Mouse (Mus musculus): ENCODE results near the gene S1pr2. TPM values are rescaled to one million over a fixed set of nuclear protein-coding genes. Genes with fewer than 3 reads are reported as not detected.

S1pr2 gene
- total RNA-seq, 2 experiments from 2014 or later: 1.5 to 1.6 TPM

DNA sequence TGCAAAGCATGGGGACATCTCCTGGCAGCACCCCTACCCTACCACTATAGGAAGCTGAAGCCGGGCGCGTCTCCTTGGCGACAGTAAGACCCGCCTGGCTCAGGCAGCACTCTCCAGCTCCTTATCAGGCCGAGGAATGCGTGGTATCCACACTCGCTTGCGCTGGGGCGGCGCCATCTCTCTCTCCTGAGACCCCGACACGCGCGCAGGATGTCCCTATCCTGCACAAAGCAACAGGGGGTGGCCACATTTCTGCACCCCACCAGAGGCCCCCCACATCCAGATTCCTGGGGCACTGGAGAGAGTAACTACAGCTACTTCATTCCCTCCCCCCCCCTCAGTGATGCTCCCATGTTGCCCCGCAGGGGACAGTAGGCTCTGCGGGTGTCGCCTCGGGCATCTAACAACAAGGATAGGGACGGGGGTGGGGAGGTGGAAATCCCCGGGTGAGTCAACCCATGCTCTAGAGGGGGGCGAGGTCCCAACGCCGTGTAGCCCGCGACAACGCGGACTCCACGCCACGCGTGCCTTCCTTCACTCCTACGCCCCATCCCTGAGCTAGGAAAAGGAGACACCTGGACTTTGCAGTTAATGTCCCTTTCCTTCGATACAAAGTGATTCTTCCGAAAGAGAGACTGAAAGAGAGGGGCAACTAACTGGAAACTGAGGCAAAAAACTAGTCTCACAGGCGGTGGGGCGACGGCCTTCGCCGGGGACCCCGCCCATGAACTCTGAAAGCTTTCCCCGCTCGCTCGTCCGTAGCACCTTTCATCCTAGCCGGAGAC is 958 bp downstream of the S1pr2 start:
- intact Hi-C loops (cut with DNase I): no loop called here
- peak in 1 of 2 experiments; percentile 60 for DNase-seq (ENCODE audit: extremely low spot score in 1 of 2, low spot score in 2 of 2)

DNA sequence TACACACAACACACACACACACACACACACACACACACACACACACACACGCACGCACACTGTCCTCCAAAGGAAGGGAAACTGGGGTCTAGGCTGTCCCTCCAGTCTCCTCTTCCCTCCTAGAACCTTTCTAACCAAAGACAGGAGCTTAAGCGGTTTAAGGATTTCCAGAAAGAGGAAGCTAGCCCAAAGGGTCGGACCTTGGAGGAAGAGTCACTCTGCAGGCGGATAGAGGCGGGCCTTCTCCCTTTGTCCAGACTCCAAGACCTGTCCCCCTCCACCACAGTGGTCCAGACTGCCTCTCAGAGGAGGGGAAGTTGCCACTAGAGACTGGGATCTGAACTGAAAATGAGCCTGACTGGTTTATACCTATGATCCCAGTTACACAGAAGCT is 2.9 kb downstream of the S1pr2 start:
- DNase-seq (ENCODE audit: extremely low spot score in 1 of 2, low spot score in 2 of 2): peak in 1 of 2 experiments; percentile 50
- intact Hi-C loops (cut with DNase I): no loop called here

DNA sequence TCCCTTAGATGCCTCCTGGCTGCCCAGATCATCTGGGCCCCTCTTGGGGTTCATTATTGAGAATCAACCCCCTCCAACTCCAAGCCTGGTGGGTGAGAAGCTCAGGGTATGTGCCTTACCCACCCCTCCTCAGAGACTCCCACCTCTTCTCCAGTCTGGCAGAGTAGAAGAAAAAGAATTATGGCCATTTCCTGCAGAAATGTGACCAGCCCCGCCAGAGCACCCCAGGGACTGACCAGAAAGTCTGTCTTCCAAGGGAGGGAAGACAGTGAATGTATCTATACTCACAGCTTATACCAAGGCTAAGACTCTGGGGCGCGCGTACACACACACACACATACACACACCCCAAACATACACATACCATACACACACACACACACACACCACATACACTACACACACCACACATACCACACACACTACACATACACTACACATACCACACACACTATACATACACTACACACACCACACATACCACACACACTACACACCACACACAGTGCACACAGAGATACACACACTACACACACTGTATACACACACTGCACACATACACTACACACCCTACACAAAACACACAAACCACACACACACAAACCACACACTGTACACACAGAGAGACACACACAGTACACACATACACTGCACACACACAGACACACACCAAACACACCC is 3.4 kb downstream of the S1pr2 start:
- intact Hi-C loops (cut with DNase I): no loop called here
- no peak for DNase-seq (ENCODE audit: extremely low spot score in 1 of 2, low spot score in 2 of 2)

DNA sequence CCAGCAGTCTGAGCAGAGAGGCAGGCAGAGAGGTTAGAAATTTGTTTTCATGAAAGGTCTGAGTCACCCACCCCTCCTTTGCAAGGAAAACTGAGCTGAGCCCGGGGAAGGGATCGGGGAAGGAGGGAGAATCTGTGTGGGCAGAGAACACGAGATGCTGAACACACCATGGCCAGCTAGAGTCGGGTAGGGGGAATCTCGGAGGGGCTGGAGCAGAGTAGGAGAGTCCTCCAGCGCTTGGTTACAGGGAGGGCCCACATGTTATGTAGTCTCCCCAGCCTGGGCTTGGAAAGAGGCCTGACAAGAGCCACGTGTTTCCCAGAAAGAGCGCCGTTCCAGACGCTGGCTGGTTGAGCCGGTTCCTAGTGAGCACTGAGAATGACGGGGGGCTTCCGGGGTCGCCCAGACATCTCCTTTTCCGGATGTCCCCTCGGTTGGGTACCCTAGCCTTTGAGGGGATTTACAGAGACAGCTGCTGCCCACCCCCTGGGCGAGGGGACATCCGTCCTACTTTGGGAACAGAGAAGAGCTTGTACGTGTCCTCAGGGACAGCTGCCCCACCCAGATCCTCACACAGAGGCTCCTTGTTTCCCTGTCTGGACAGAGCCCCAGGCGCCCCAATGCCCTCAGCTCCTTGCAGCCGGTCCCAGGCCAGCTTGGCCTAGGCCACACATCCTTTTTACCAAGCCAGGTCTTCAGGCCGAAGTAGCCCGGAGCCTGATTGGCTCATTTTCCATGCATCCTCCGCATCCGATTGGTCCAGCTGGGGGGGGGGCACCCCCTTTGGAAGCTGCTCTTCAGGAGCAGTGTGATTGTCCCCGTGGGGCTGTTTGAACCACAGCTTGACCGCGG is 4.2 kb downstream of the S1pr2 start:
- intact Hi-C loops (cut with DNase I): no loop called here
- peak; percentile 59 to 67 for DNase-seq (ENCODE audit: extremely low spot score in 1 of 2, low spot score in 2 of 2)

DNA sequence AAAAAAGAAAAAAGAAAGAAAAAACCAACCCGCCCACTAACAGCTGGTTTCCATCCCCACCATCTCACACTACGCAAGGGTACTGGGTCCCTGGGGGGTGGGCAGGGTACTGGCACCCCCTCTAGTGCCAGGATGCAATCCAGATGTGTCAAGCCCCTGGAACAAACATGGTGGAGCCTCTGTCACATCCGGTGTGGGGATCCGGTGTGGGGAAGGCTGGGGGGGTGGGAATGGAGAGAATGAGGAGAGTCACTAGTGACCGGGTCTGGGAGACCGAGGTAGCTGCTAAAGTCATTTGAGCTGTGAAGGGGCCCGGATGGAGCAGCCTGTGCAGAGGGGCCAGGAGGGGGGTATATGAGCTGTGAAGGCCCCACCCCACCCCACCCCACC is 4.8 kb downstream of the S1pr2 start:
- no peak for DNase-seq (ENCODE audit: extremely low spot score in 1 of 2, low spot score in 2 of 2)
- intact Hi-C loops (cut with DNase I): no loop called here

DNA sequence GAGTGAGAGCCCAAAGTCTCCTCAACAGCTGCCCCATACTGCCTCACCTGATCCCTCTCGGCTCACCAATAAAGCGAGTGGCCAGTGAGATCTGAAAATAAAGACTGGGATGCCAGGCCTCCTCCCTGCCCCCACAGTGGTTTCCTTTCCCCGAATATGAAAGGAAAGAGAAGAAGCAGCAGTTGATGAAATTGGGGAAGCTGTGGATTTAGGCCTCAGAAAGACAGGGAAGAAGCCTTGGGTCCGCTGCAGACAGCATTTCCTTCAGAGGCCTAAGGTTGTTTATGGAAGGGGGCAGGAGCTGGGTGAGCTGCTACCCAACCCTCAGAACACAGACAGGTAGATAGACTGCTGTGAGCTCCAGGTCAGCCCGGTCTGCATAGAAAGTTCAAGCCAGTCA is 9.8 kb downstream of the S1pr2 start:
- no peak for DNase-seq (ENCODE audit: extremely low spot score in 1 of 2, low spot score in 2 of 2)
- intact Hi-C loops (cut with DNase I): no loop called here

DNA sequence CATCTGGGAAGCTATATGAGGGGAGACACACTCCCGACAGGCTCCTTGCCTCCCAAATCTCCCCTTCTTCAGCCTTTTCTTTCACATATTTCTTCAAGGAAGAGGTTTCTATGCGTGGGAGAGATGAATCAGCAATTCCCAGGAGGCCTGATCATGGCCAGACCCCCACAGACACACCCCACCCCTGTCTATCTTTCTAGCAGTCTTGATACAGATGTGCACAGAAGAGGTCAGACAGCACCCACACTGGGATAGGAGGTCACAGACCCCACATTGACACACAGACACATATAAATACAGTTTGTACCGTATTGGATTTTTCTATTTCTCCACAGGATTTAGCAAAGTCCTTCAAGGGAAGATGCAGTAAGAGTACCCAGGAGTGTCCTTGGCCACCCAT is 10.6 kb downstream of the S1pr2 start:
- DNase-seq (ENCODE audit: extremely low spot score in 1 of 2, low spot score in 2 of 2): no peak
- intact Hi-C loops (cut with DNase I): no loop called here

DNA sequence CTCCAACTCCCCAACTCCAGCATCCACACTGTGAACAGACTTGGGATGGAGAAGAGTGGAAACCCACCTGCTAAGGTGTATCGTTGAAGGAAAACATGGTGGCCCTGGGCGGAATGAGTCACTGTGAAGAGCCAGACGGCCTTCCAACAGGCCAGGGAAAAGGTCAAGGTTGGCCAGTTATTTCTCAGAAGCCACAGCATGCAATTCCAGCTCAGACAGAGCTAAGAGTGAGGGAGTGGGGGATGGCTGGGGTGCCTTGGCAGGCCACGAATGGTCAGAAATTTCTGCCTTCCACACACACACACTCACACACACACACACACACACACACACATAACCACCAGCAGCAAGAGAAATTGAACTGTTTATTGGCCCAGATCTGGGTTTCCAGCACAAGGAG is 11.0 kb downstream of the S1pr2 start:
- intact Hi-C loops (cut with DNase I): no loop called here
- no peak for DNase-seq (ENCODE audit: extremely low spot score in 1 of 2, low spot score in 2 of 2)

DNA sequence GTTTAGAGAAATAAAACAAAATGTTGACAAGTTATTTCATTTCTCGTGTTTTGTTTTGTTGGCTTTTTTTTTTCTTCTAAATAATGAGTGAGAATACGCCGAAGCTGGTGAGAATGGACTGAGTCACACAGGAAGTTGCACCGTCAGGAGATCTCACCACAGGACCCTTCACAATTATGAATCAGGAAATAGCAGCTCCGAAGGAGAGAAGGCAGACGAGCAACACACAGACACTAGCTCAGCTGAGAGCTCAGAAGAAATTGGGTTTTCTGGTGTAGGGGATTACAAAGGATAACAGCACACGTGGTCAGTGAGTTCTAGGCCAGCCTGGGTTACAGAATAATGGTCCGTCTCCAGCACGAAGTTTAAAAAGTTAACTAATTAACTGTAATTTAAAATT is 15.0 kb downstream of the S1pr2 start:
- DNase-seq (ENCODE audit: extremely low spot score in 1 of 2, low spot score in 2 of 2): no peak
- intact Hi-C loops (cut with DNase I): no loop called here

DNA sequence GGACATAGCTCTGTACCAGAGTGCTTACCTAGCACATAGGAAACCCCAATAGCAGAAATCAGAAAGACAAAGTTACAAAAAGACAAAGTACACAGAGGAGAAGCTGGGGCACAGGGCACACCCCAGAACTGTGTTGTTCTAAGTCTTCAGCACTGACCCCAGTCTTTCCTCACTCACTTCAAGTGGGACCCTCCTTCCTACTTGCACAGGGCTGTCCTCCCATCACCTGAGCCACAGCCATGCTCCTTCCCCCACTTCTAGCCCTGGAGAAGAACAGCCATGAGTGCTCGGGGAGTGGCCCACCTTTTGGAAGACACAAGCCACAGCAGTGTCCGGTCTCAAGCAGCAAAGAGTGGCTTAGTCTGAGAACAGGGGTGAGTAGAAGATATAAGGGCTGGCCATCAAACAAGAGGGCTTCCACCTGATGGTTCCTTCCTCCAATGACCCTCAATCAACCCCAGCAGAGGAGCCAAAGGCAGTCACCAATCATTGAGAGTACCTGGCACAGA is 17.1 kb downstream of the S1pr2 start, which contains the start of gene Dnmt1:
Gene Dnmt1, minus strand, starts transcription at position 459 of the 509 bp plus-strand sequence.
- DNase-seq (ENCODE audit: extremely low spot score in 1 of 2, low spot score in 2 of 2): no peak
- intact Hi-C loops (cut with DNase I): no loop called here

DNA sequence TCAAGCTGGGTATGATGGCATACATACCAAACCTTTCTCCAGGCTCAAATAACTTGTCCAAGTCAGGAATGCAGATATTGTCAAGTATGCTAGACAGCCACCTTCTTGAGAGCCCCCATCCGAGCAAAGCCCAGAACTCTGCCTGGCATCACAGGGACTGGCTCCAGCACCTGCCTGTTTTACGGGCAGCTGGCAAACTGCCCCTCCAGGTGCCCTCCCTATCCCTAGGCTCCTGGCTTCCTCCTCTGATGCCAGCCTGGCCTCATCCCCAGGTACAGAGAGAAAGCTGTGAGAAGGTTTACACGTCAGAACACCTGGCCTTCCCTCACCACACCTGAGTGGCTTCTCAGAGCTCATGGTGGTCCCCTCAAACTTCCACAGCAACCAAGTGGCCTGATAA is 19.6 kb downstream of the S1pr2 start:
- intact Hi-C loops (cut with DNase I): no loop called here
- DNase-seq (ENCODE audit: extremely low spot score in 1 of 2, low spot score in 2 of 2): no peak

DNA sequence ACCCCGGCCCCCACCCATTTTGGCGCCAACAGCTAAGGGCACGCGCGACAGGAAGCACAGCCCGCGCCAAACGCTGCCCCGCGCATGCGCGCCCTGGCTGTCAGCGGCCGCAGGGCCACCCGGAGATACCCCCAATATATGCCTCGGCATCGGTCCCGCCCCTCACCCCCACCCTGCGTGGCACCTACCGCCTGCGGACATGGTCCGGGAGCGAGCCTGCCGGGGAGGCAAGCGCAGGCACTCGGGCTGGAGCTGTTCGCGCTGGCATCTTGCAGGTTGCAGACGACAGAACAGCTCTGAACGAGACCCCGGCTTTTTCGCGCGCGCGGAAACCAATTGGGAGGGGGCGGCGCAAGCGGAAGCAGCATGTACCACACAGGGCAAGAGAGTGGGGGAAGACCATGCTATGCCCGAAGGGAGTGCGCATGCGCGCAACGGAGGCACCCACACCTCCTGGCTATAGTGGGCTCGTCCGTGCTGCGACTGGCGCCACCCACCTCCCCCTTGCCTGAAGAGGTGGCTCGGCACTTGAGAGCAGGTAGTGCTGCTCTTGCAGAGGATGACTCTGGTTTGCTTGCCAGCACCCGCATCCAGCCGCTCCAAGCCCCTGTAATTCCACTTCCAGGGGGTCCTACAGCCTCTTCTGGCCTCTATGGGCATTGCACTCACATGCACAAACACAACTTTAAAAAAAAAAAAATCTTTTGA is 23.9 kb downstream of the S1pr2 start:
- intact Hi-C loops (cut with DNase I): loop anchor here (5.0 kb wide), 1 partner anchor 50 kb away; the partner anchor contains the start of gene Mrpl4
- DNase-seq (ENCODE audit: extremely low spot score in 1 of 2, low spot score in 2 of 2): peak; percentile 97 to 98

DNA sequence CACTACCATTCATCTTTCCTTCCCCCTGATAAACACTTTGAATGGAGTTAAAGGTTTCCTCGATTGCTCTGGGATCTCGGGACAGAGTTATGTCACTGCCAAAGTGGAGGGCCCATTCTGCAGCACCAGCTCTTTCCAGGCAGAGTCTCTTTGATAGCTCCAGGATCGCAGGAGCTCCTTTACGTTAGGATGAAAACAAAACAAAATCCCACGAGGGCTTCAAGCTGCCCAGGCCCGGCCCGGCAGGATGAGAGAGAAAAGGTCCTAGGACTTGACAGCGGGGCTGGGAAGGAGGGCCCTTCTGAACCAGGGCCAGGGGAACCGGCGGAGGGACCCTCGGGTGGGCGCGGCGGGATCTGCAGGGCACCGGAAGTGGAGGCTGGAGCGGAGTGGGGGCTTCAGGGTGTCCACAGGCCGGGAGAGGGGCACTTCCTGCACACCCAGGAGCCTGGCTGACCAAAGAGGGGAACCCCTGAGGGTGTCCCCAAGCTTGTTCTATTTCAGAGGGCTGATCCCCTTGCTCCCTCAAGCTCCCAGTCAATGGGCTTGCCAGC is 24.5 kb downstream of the S1pr2 start:
- no peak for DNase-seq (ENCODE audit: extremely low spot score in 1 of 2, low spot score in 2 of 2)

DNA sequence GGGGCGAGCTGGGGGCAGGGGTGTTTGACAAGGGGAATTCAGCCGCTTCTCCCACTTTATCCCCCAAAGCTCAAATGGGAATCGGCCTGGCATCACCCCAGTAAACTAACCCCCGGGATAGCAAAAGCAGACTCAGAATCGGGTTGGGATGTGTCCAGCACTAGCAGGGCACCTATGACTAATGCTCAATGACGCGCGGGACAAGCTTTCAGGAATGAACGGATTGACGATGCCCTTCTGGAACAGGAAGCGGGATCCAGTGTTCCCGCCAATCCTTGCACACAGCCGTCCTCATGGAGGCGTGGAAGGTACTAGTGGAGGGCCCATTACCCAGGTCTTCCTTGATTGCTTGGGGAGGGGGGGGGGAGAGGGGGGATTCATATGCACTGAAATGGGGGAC is 25.1 kb downstream of the S1pr2 start:
- intact Hi-C loops (cut with DNase I): loop anchor here (5.0 kb wide), 1 partner anchor 51 kb away; the partner anchor contains the start of gene Mrpl4

More for the DNA sequence above, 24.5 kb downstream of the S1pr2 start:
- intact Hi-C loops (cut with DNase I): loop anchor here (5.0 kb wide), 1 partner anchor 50 kb away; the partner anchor contains the start of gene Mrpl4

DNA sequence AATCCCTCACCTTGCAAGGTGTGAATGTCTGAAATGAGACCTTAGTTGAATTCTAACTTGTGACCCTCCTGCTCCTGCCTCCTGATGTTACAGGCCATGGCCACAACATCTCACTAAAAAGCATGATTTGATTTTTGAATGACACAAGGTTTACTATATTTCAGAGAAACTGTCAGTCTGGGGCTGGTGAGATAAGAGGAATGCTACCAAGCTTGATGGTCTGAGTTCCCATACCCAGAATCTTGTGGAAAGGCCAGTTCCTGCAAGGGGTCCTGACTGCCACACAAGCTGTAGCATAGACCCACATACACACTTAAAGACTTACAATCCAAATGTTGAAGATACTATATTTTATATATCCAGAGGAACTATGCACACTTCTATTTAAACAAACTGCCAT is 26.2 kb downstream of the S1pr2 start:
- intact Hi-C loops (cut with DNase I): loop anchor here (5.0 kb wide), 1 partner anchor 52 kb away; the partner anchor contains the start of gene Mrpl4

More for the DNA sequence above, 25.1 kb downstream of the S1pr2 start:
- no peak for DNase-seq (ENCODE audit: extremely low spot score in 1 of 2, low spot score in 2 of 2)

DNA sequence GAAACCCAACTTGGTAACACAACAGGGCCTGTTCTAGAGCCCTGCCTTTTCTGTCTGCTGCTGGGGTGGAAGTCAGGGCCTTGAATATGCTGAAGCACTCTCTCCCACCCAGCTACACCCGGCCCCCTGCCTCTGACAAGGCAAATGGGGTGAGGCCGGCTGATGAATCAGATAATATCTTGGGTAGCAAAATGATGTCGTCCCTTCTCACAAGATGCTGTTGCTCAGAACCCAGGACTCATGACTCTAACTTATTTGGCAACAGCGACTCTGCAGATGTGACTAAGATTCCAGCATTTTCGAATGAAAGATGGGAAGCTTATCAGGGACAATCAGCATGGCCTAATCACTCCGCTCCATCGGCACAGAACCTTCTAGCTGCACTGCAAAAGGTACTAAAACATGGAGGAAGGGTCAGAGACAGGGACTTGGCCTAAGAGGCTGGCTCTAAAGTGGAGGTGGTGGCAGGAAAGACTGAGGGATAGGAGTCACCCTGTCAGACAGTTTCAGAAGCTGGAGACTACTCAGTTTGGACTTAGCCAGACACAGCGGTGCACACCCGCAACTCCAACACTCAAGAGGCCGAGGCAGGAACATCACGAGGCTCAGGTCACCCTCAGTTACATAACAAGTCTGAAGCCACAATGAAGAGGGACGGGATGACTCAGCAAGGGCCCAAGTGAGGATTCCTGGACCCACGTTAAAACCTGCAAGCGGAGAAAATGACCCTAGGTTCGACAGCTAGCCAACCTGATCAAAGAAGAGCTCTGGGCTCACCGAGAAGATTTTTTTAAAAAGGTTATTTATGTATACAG is 30.3 kb downstream of the S1pr2 start:
- intact Hi-C loops (cut with DNase I): no loop called here
- DNase-seq (ENCODE audit: extremely low spot score in 1 of 2, low spot score in 2 of 2): no peak

More for the DNA sequence above, 26.2 kb downstream of the S1pr2 start:
- DNase-seq (ENCODE audit: extremely low spot score in 1 of 2, low spot score in 2 of 2): no peak

DNA sequence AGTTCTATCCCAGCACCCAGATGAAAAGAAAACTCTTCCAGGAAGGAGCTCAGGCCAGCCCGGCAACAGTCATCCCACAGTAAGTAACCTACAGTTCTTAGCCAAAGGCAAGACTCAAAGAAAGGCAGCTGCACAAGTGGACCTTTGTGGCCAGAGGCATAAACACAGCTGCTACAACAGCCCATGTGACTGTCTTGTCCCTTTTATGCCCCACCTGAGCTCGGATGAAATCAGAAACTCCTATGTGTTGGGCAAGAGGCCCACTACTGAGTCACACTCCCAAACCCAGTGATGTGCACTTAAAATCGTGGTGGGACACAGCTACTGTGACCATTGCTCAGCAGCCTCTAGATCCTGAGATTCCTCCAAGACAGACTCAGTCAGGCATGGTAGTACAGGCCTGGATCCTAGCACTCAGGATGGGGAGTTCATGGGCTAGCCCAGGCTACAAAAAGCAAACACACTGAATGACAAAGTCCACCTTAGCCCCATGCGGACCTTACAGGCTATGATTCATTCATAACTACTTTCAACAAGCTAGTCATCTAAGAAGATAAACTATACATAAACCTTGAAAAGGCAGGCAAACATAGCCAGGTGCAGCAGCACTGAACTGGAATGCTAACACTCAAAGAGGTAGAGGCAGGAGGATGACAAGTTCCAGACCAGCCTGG is 31.7 kb downstream of the S1pr2 start:
- no peak for DNase-seq (ENCODE audit: extremely low spot score in 1 of 2, low spot score in 2 of 2)
- intact Hi-C loops (cut with DNase I): no loop called here

All from left cerebral cortex, postnatal 10 days (tissue).